Mouse (Mus musculus): ENCODE results near the gene Avil. TPM values are rescaled to one million over a fixed set of nuclear protein-coding genes. Genes with fewer than 3 reads are reported as not detected.
A peak's percentile ranks its signal among the peaks of the same experiment; 100 is the strongest.
"Not testable (repeated sequence)": the region's sequence is repeated elsewhere in the genome, so short reads cannot be mapped to it uniquely, and the experiment has no call there.

Gene Avil
- polyA plus RNA-seq, 1 experiment from 2014 or later, result 0.22 TPM

- Histone ChIP-seq H3K4me2 (ENCODE audit: low read length) (no peak overlapping the region), H3K9me3 (ENCODE audit: control insufficient read depth, low read length) (no peaks in the 10 kb centered on the region), H3K36me3 (ENCODE audit: control insufficient read depth, insufficient read depth, low read length) (peaks cover 21% of the 10 kb centered on the region), H3K9ac (ENCODE audit: low read length) (no peak overlapping the region), H3K4me3 (ENCODE audit: low read depth, low read length) (no peak overlapping the region), H3K27ac (ENCODE audit: low read depth) (no peak overlapping the region), H3K27me3 (replicated peaks; ENCODE audit: control insufficient read depth, insufficient read depth, low read length) (peaks cover 12% of the 10 kb centered on the region; the same call in 1 of the 2 replicates), H3K4me1 (replicated peaks; ENCODE audit: control insufficient read depth, insufficient read depth, low read length) (peaks cover 10% of the 10 kb centered on the region)
- DNase-seq (ENCODE audit: low spot score) (no peak), ATAC-seq (replicated peaks; ENCODE audit: low FRiP score, low TSS enrichment, low read depth) (no peak)
- 88% methylated on average over 20 of the region's 20 CpGs for WGBS
Measured at GRCm38 (mm10) chr10:127056490-127056889, 56.0 kb downstream of the Avil start.

GRCm38 (mm10) chr10:127058161-127058560 is 57.7 kb downstream of the Avil start:
- Histone ChIP-seq H3K4me2 (ENCODE audit: low read length) (peak overlapping the region; percentile 85), H3K27me3 (replicated peaks; ENCODE audit: control insufficient read depth, insufficient read depth, low read length) (0 out of 2 replicates have a peak, but pooled peaks cover 3% of the 10 kb centered on the region), H3K9me3 (ENCODE audit: control insufficient read depth, low read length) (no peaks in the 10 kb centered on the region), H3K4me1 (replicated peaks; ENCODE audit: control insufficient read depth, insufficient read depth, low read length) (peaks cover 18% of the 10 kb centered on the region), H3K36me3 (ENCODE audit: control insufficient read depth, insufficient read depth, low read length) (peaks cover 21% of the 10 kb centered on the region), H3K9ac (ENCODE audit: low read length) (no peak overlapping the region), H3K4me3 (ENCODE audit: low read depth, low read length) (peak overlapping the region; percentile 68), H3K27ac (ENCODE audit: low read depth) (no peak overlapping the region)
- under 1% methylated on average over 9 of the region's 9 CpGs for WGBS
- DNase-seq (ENCODE audit: low spot score) (peak; percentile 91), ATAC-seq (replicated peaks; ENCODE audit: low FRiP score, low TSS enrichment, low read depth) (no peak)

GRCm38 (mm10) chr10:127058708-127059107 is 58.2 kb downstream of the Avil start:
- Histone ChIP-seq H3K9me3 (ENCODE audit: control insufficient read depth, low read length) (no peaks in the 10 kb centered on the region), H3K9ac (ENCODE audit: low read length) (no peak overlapping the region), H3K4me2 (ENCODE audit: low read length) (peak overlapping the region; percentile 85), H3K27me3 (replicated peaks; ENCODE audit: control insufficient read depth, insufficient read depth, low read length) (0 out of 2 replicates have a peak, but pooled peaks cover 3% of the 10 kb centered on the region), H3K4me3 (ENCODE audit: low read depth, low read length) (peak overlapping the region; percentile 68), H3K36me3 (ENCODE audit: control insufficient read depth, insufficient read depth, low read length) (peaks cover 21% of the 10 kb centered on the region), H3K27ac (ENCODE audit: low read depth) (no peak overlapping the region), H3K4me1 (replicated peaks; ENCODE audit: control insufficient read depth, insufficient read depth, low read length) (peaks cover 18% of the 10 kb centered on the region)
- ATAC-seq (replicated peaks; ENCODE audit: low FRiP score, low TSS enrichment, low read depth), result no peak
- WGBS, result 8% methylated on average over 8 of the region's 8 CpGs
- no peak for DNase-seq (ENCODE audit: low spot score)

GRCm38 (mm10) chr10:127059174-127059967 is 58.9 kb downstream of the Avil start:
- ATAC-seq (replicated peaks; ENCODE audit: low FRiP score, low TSS enrichment, low read depth), result no peak
- Histone ChIP-seq H3K27me3 (replicated peaks; ENCODE audit: control insufficient read depth, insufficient read depth, low read length) (0 out of 2 replicates have a peak, but pooled peaks cover 3% of the 10 kb centered on the region), H3K27ac (ENCODE audit: low read depth) (0 out of 2 replicates have a peak overlapping the region, but pooled peaks have one; percentile 47), H3K9ac (ENCODE audit: low read length) (peak overlapping the region; percentile 77), H3K4me1 (replicated peaks; ENCODE audit: control insufficient read depth, insufficient read depth, low read length) (peaks cover 18% of the 10 kb centered on the region), H3K9me3 (ENCODE audit: control insufficient read depth, low read length) (no peaks in the 10 kb centered on the region), H3K4me3 (ENCODE audit: low read depth, low read length) (peak overlapping the region; percentile 68), H3K36me3 (ENCODE audit: control insufficient read depth, insufficient read depth, low read length) (peaks cover 17% of the 10 kb centered on the region), H3K4me2 (ENCODE audit: low read length) (peak overlapping the region; percentile 85)
- under 1% methylated on average over 63 of the region's 92 CpGs for WGBS
- DNase-seq (ENCODE audit: low spot score), result no peak

DNA sequence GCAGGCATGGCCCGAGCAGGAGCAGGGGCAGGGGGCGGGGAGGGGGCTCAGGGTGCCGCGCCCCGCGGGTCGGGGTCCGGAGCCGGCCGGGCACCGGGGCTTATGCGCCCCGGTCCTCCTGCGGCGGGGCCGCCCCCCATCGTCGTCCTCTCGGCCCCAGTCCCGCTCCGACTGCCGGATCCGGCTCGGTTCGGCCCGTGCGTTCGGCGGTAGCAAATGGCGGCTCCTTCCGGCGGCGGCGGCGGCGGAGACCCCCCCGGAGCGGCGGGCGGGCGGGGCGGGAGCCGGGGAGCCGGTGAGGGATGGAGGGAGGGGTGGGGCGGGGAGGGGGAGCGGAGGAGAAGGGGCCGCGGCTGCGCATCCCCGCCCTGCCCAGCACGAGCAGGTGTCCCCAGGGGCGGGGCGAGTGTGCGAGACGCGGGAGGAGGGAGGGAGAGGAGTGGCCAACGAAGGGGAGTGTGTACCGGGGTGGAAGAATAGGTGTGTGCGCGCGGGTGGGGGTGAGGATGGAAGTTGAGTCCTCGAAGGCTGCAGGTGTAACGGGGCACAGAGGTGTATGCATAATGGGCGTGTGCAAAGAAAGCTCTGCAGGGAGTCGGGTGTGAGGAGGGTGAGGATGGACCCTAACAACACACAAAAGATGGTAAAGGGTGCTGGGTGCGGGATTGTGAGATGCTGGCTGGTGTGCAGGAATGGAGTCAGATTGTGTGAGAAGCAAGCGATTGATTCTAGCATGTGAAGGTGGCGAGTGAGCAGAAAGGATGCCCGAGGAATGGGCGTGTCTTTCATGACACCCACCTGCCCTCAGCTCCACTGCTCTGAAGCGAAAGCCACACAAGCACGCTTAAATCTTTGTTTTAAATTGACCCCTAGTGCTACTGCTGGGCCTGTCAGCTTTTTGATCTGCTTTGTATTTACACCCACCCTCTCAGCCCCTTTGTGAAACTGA is 59.7 kb downstream of the Avil start, which contains the start of gene March9:
TSS of gene March9 (minus strand) at position 217 of the 949 bp plus-strand sequence.
- 2% methylated on average over 56 of the region's 72 CpGs for WGBS
- peak within 1 kb of the TSS; percentile 85 for H3K4me2 ChIP-seq (ENCODE audit: low read length)
- peak within 1 kb of the TSS; percentile 68 for H3K4me3 ChIP-seq (ENCODE audit: low read depth, low read length)
- ATAC-seq (replicated peaks; ENCODE audit: low FRiP score, low TSS enrichment, low read depth) (peak; percentile 17), DNase-seq (ENCODE audit: low spot score) (peak; percentile 82)
- H3K9me3 ChIP-seq (ENCODE audit: control insufficient read depth, low read length), result no peaks in the 10 kb centered on the region
- H3K36me3 ChIP-seq (ENCODE audit: control insufficient read depth, insufficient read depth, low read length), result peaks cover 22% of the 10 kb centered on the region
- H3K9ac ChIP-seq (ENCODE audit: low read length), result peak within 1 kb of the TSS; percentile 77
- 0 out of 2 replicates have a peak, but pooled peaks cover 3% of the 10 kb centered on the region for H3K27me3 ChIP-seq (replicated peaks; ENCODE audit: control insufficient read depth, insufficient read depth, low read length)
- peaks cover 25% of the 10 kb centered on the region for H3K4me1 ChIP-seq (replicated peaks; ENCODE audit: control insufficient read depth, insufficient read depth, low read length)
- 0 out of 2 replicates have a peak within 1 kb of the TSS, but pooled peaks have one; percentile 47 for H3K27ac ChIP-seq (ENCODE audit: low read depth)

- Histone ChIP-seq H3K36me3 (ENCODE audit: control insufficient read depth, insufficient read depth, low read length) (peaks cover 22% of the 10 kb centered on the region), H3K27ac (ENCODE audit: low read depth) (no peak overlapping the region), H3K9me3 (ENCODE audit: control insufficient read depth, low read length) (no peaks in the 10 kb centered on the region), H3K4me1 (replicated peaks; ENCODE audit: control insufficient read depth, insufficient read depth, low read length) (peaks cover 26% of the 10 kb centered on the region), H3K4me2 (ENCODE audit: low read length) (no peak overlapping the region), H3K9ac (ENCODE audit: low read length) (no peak overlapping the region), H3K4me3 (ENCODE audit: low read depth, low read length) (no peak overlapping the region), H3K27me3 (replicated peaks; ENCODE audit: control insufficient read depth, insufficient read depth, low read length) (0 out of 2 replicates have a peak, but pooled peaks cover 3% of the 10 kb centered on the region)
- DNase-seq (ENCODE audit: low spot score) (no peak), ATAC-seq (replicated peaks; ENCODE audit: low FRiP score, low TSS enrichment, low read depth) (no peak)
- WGBS, result 49% methylated on average over 5 of the region's 5 CpGs
Measured at GRCm38 (mm10) chr10:127061085-127061484, 60.6 kb downstream of the Avil start.

GRCm38 (mm10) chr10:127061513-127061912 is 61.0 kb downstream of the Avil start:
- H3K4me2 ChIP-seq (ENCODE audit: low read length), result no peak overlapping the region
- H3K9ac ChIP-seq (ENCODE audit: low read length), result no peak overlapping the region
- peaks cover 22% of the 10 kb centered on the region for H3K36me3 ChIP-seq (ENCODE audit: control insufficient read depth, insufficient read depth, low read length)
- H3K4me1 ChIP-seq (replicated peaks; ENCODE audit: control insufficient read depth, insufficient read depth, low read length), result peaks cover 26% of the 10 kb centered on the region
- H3K27ac ChIP-seq (ENCODE audit: low read depth), result no peak overlapping the region
- no peaks in the 10 kb centered on the region for H3K9me3 ChIP-seq (ENCODE audit: control insufficient read depth, low read length)
- no peak for DNase-seq (ENCODE audit: low spot score)
- 71% methylated on average over 2 of the region's 2 CpGs for WGBS
- ATAC-seq (replicated peaks; ENCODE audit: low FRiP score, low TSS enrichment, low read depth), result no peak
- H3K4me3 ChIP-seq (ENCODE audit: low read depth, low read length), result no peak overlapping the region
- H3K27me3 ChIP-seq (replicated peaks; ENCODE audit: control insufficient read depth, insufficient read depth, low read length), result 0 out of 2 replicates have a peak, but pooled peaks cover 3% of the 10 kb centered on the region

- H3K4me3 ChIP-seq (ENCODE audit: low read depth, low read length); H3K9me3 ChIP-seq (ENCODE audit: control insufficient read depth, low read length); H3K9ac ChIP-seq (ENCODE audit: low read length); ATAC-seq (replicated peaks; ENCODE audit: low FRiP score, low TSS enrichment, low read depth); DNase-seq (ENCODE audit: low spot score); H3K27me3 ChIP-seq (replicated peaks; ENCODE audit: control insufficient read depth, insufficient read depth, low read length); H3K27ac ChIP-seq (ENCODE audit: low read depth); H3K4me2 ChIP-seq (ENCODE audit: low read length): not testable (repeated sequence)
- H3K4me1 ChIP-seq (replicated peaks; ENCODE audit: control insufficient read depth, insufficient read depth, low read length), result peaks cover 26% of the 10 kb centered on the region
- WGBS, result 85% methylated on average over 4 of the region's 4 CpGs
- peaks cover 27% of the 10 kb centered on the region for H3K36me3 ChIP-seq (ENCODE audit: control insufficient read depth, insufficient read depth, low read length)
Measured at GRCm38 (mm10) chr10:127062101-127062500, 61.6 kb downstream of the Avil start.

All from intestine, embryonic 14.5 days (tissue).